Mouse (Mus musculus) ES-Bruce4 (cell line): ENCODE results near the gene Cux1. TPM values are rescaled to one million over a fixed set of nuclear protein-coding genes. Genes with fewer than 3 reads are reported as not detected.

Experiments used
- H3K27ac ChIP-seq: 2 replicates; pipeline ENCODE4 v1.5.1; 2012; ENCODE audit warnings: low read length, inconsistent platforms; ENCODE audit not compliant: insufficient read depth
- H3K27me3 ChIP-seq: 2 replicates; pipeline ENCODE4 v1.6.1; 2012; ENCODE audit warnings: mild to moderate bottlenecking, low read length, inconsistent platforms; ENCODE audit not compliant: control insufficient read depth, poor library complexity, insufficient read depth, severe bottlenecking
- H3K36me3 ChIP-seq: 2 replicates; pipeline ENCODE4 v1.6.1; 2012; ENCODE audit warnings: inconsistent platforms, mild to moderate bottlenecking, low read length, moderate library complexity; ENCODE audit not compliant: control insufficient read depth, poor library complexity, insufficient read depth, severe bottlenecking
- H3K4me1 ChIP-seq: one replicate; pipeline ENCODE4 v1.8.1; 2011; ENCODE audit warnings: low read length; ENCODE audit not compliant: control insufficient read depth, insufficient read depth
- H3K4me3 ChIP-seq: 2 replicates; pipeline ENCODE4 v1.5.1; 2011; ENCODE audit warnings: low read depth, mild to moderate bottlenecking, low read length
- H3K9ac ChIP-seq: 2 replicates; pipeline ENCODE4 v1.6.1; 2012; ENCODE audit warnings: low read depth, mild to moderate bottlenecking, inconsistent platforms; ENCODE audit not compliant: poor library complexity, severe bottlenecking
- H3K9me3 ChIP-seq: replicated peaks from 2 replicates; pipeline ENCODE4 v1.6.1; 2012; ENCODE audit warnings: mild to moderate bottlenecking, low read length, inconsistent platforms; ENCODE audit not compliant: control insufficient read depth, poor library complexity, insufficient read depth, severe bottlenecking
- CTCF ChIP-seq: IDR thresholded peaks from one replicate; pipeline ENCODE4 v1.8.1; 2011; ENCODE audit warnings: low read depth, low read length
- EP300 ChIP-seq: IDR thresholded peaks from 2 replicates; pipeline ENCODE4 v1.6.1; 2011; ENCODE audit warnings: low read depth, low read length; ENCODE audit not compliant: insufficient read depth
- POLR2A ChIP-seq: IDR thresholded peaks from one replicate; pipeline ENCODE4 v1.8.1; 2011; ENCODE audit warnings: low read length; ENCODE audit not compliant: insufficient read depth
- polyA plus RNA-seq: library from polyadenylated mRNA; stranded (reverse); fragments of >200 nt; gene quantifications from 2 replicates; pipeline ENCODE4 v1.2.4, GENCODE M21; 2011; ENCODE audit warnings: low read depth; ENCODE audit not compliant: missing spikeins, insufficient read depth, insufficient read length

Gene Cux1
- polyA plus RNA-seq, 1 experiment, result 37.0 TPM

- H3K27ac ChIP-seq, result no peak overlapping the region
- no peaks in the 10 kb centered on the region for H3K27me3 ChIP-seq
- no peak overlapping the region for H3K4me3 ChIP-seq
- H3K9ac ChIP-seq, result no peak overlapping the region
- H3K9me3 ChIP-seq, result no peaks in the 10 kb centered on the region
- no peak for TF ChIP-seq POLR2A
- TF ChIP-seq CTCF, result no peak
- TF ChIP-seq EP300, result no peak
- no peaks in the 10 kb centered on the region for H3K36me3 ChIP-seq
- H3K4me1 ChIP-seq, result no peaks in the 10 kb centered on the region
Observed at GRCm38 (mm10) chr5:136512103-136512674, 55.1 kb downstream of the Cux1 start.

GRCm38 (mm10) chr5:136511378-136511777, 55.9 kb downstream of the Cux1 start:
- no peaks in the 10 kb centered on the region for H3K9me3 ChIP-seq
- no peaks in the 10 kb centered on the region for H3K4me1 ChIP-seq
- H3K9ac ChIP-seq, result no peak overlapping the region
- H3K36me3 ChIP-seq, result no peaks in the 10 kb centered on the region
- TF ChIP-seq EP300, result no peak
- TF ChIP-seq CTCF, result no peak
- TF ChIP-seq POLR2A, result no peak
- H3K27me3 ChIP-seq, result no peaks in the 10 kb centered on the region
- no peak overlapping the region for H3K27ac ChIP-seq
- no peak overlapping the region for H3K4me3 ChIP-seq

- Histone ChIP-seq H3K27ac (no peak overlapping the region), H3K9me3 (no peaks in the 10 kb centered on the region), H3K4me1 (no peaks in the 10 kb centered on the region), H3K4me3 (no peak overlapping the region), H3K36me3 (no peaks in the 10 kb centered on the region), H3K27me3 (no peaks in the 10 kb centered on the region), H3K9ac (no peak overlapping the region)
- no peak for TF ChIP-seq POLR2A
- TF ChIP-seq CTCF, result no peak
- no peak for TF ChIP-seq EP300
Observed at GRCm38 (mm10) chr5:136510609-136511008, 56.7 kb downstream of the Cux1 start.

GRCm38 (mm10) chr5:136507629-136508028, 59.7 kb downstream of the Cux1 start:
- Histone ChIP-seq H3K27ac (no peak overlapping the region), H3K27me3 (no peaks in the 10 kb centered on the region), H3K36me3 (no peaks in the 10 kb centered on the region), H3K4me3 (no peak overlapping the region), H3K9ac (no peak overlapping the region), H3K4me1 (no peaks in the 10 kb centered on the region), H3K9me3 (no peaks in the 10 kb centered on the region)
- TF ChIP-seq POLR2A (no peak), CTCF (no peak), EP300 (no peak)

GRCm38 (mm10) chr5:136506262-136506661, 61.0 kb downstream of the Cux1 start:
- H3K27me3 ChIP-seq, result no peaks in the 10 kb centered on the region
- no peak for TF ChIP-seq CTCF
- H3K4me1 ChIP-seq, result no peaks in the 10 kb centered on the region
- no peak overlapping the region for H3K27ac ChIP-seq
- no peak overlapping the region for H3K4me3 ChIP-seq
- no peaks in the 10 kb centered on the region for H3K9me3 ChIP-seq
- H3K9ac ChIP-seq, result no peak overlapping the region
- H3K36me3 ChIP-seq, result no peaks in the 10 kb centered on the region

- no peaks in the 10 kb centered on the region for H3K27me3 ChIP-seq
- no peak overlapping the region for H3K9ac ChIP-seq
- no peaks in the 10 kb centered on the region for H3K4me1 ChIP-seq
- H3K36me3 ChIP-seq, result no peaks in the 10 kb centered on the region
- no peak overlapping the region for H3K4me3 ChIP-seq
- H3K9me3 ChIP-seq, result no peaks in the 10 kb centered on the region
- no peak overlapping the region for H3K27ac ChIP-seq
- TF ChIP-seq CTCF (no peak), EP300 (no peak), POLR2A (no peak)
Observed at GRCm38 (mm10) chr5:136502491-136503086, 64.7 kb downstream of the Cux1 start.
